Mouse (Mus musculus): ENCODE data around the gene Cyba. TPM values are rescaled to one million over a fixed set of nuclear protein-coding genes. Genes with fewer than 3 reads are reported as not detected.

Cyba gene
- polyA plus RNA-seq, 1 experiment from 2014 or later: 153 TPM

DNA sequence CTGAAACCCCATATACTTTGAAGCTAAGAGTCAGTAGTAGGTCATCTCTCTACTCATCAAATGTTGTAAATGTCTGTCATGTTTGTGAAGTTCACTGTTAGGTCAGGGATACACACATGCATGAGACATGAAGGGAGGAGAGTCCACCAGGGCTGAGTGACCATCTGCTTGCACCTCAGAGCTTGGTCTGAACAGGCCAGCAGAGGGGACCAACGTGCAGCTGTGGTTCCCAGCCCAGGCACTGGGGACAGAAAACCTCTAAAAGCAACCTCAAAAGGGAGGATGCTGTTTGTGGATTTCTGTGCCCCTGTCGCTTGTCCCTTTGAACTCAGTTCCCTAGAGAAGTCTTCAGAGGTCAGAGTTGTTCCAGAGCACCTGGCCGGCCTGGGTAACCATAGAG is 12.5 kb upstream of the Cyba start:
- Histone ChIP-seq H3K4me1 (replicated peaks) (peaks cover 32% of the 10 kb centered on the region), H3K27me3 (peaks cover 13% of the 10 kb centered on the region), H3K36me3 (no peaks in the 10 kb centered on the region), H3K4me3 (replicated peaks) (no peak overlapping the region), H3K9ac (no peak overlapping the region), H3K27ac (no peak overlapping the region), H3K4me2 (0 out of 2 replicates have a peak overlapping the region, but pooled peaks have one; percentile 99), H3K9me3 (replicated peaks) (no peaks in the 10 kb centered on the region)
- no peak for ATAC-seq (ENCODE audit: low read depth)
- 65% methylated on average over 3 of the region's 3 CpGs for WGBS (ENCODE audit: insufficient replicate concordance)
- no peak for DNase-seq

DNA sequence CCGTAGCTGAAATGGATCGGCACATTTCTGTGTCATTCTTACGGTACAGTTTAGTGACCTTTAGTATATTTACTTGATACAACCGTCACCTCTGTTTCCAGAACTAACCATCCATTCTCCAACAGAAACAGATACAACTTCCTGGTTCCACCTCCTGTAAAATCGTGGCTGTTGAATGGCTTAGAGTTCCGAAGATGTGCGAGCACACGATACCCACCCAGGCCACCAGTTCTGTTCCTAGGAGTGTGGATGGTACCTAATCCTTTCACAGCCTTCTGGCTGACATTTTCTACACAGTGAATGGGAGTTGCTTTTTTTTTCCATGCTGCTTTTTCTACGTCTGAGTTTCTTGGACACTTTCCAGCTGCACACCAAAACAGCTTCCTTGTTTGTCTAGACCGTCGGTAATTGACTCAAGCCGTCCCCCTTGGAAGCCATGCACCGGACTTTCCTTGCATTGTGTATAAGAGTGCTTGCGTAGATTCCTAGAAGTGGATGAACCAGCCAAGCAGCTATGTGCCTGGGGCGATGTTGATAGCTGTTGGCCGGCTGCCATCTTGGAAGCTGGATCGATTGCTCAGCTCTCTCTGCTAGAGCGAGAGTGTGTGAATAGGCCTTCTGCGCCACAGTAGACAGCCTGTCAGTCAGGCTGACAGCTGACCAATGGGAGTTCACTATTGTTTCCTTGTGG is 11.5 kb upstream of the Cyba start:
- Histone ChIP-seq H3K9ac (peak overlapping the region; percentile 77), H3K9me3 (replicated peaks) (no peaks in the 10 kb centered on the region), H3K27me3 (peaks cover 13% of the 10 kb centered on the region), H3K4me3 (replicated peaks) (peak overlapping the region; percentile 66), H3K27ac (peak overlapping the region; percentile 80), H3K4me1 (replicated peaks) (peaks cover 37% of the 10 kb centered on the region), H3K36me3 (peaks cover 8% of the 10 kb centered on the region), H3K4me2 (peak overlapping the region; percentile 99)
- no peak for ATAC-seq (ENCODE audit: low read depth)
- peak; percentile 43 for DNase-seq
- 17% methylated on average over 19 of the region's 19 CpGs for WGBS (ENCODE audit: insufficient replicate concordance)

DNA sequence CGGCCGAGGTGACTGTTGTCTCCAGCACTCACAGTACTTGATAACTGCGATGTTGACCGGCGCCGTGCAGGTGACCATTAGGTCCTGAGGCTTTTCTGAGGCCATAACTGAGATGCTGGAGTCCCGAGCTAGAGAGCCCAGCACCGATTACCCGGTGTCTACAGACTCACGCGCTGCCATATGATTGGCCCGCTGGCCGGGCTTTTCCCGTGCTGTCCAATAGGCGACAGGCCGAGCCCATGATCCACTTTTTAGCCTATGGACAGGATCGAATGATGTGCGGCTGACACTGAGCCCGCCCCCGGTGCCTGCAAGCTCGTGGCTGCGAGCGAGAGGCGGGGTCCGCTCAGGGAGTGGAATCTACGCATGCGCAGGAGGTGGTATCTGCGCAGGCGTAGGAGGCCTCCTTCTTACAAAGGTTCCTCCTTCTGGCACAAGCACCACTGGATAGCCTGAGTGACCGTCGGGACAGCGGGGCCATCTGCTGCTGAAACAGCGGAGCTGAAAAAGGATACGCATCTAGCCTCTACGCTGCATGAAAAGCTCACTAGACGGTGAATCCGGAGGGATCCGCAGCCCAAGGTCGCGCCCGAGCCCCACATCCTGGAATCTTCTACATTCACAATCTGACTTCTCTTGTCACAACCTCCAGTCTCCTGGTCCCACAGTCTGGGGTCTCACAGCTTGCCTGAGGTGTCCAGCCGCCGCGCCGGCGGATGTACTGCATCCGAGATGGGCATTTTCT is 10.7 kb upstream of the Cyba start, which contains the start of gene Mvd:
Mvd (minus strand) TSS at position 161 of the 745 bp plus-strand sequence.
- under 1% methylated on average over 47 of the region's 47 CpGs for WGBS (ENCODE audit: insufficient replicate concordance)
- ATAC-seq (ENCODE audit: low read depth) (peak; percentile 98), DNase-seq (peak; percentile 99)
- Histone ChIP-seq H3K27me3 (peaks cover 8% of the 10 kb centered on the region), H3K4me3 (replicated peaks) (peak within 1 kb of the TSS; percentile 66), H3K27ac (peak within 1 kb of the TSS; percentile 80), H3K4me2 (peak within 1 kb of the TSS; percentile 99), H3K9me3 (replicated peaks) (no peaks in the 10 kb centered on the region), H3K36me3 (peaks cover 16% of the 10 kb centered on the region), H3K9ac (peak within 1 kb of the TSS; percentile 81), H3K4me1 (replicated peaks) (peaks cover 42% of the 10 kb centered on the region)

DNA sequence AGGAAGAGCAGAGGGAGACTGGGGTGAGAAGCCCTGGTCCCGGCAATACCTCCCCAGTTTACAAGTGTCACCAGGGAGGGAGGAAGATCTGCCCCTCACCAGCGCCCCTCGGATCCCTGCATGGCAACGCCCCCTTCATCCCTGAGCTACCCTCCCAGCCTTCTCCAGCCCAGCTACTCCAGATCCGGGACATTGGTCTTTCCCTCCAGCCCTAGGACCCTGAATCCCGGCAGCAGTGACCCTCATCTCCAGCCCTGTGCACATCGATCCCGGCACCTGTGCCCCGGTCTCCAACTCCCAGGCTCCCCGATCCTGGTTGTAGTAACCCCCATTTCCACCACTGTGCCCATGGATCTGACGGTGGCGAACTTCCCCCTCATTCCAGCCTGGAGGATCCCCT is 10.1 kb upstream of the Cyba start:
- ATAC-seq (ENCODE audit: low read depth) (no peak), DNase-seq (no peak)
- 5% methylated on average over 12 of the region's 12 CpGs for WGBS (ENCODE audit: insufficient replicate concordance)
- Histone ChIP-seq H3K4me2 (peak overlapping the region; percentile 99), H3K36me3 (peaks cover 20% of the 10 kb centered on the region), H3K9ac (peak overlapping the region; percentile 81), H3K9me3 (replicated peaks) (no peaks in the 10 kb centered on the region), H3K27ac (peak overlapping the region; percentile 70), H3K27me3 (peaks cover 8% of the 10 kb centered on the region; the same call in 1 of the 2 replicates), H3K4me1 (replicated peaks) (peaks cover 49% of the 10 kb centered on the region), H3K4me3 (replicated peaks) (peak overlapping the region; percentile 66)

DNA sequence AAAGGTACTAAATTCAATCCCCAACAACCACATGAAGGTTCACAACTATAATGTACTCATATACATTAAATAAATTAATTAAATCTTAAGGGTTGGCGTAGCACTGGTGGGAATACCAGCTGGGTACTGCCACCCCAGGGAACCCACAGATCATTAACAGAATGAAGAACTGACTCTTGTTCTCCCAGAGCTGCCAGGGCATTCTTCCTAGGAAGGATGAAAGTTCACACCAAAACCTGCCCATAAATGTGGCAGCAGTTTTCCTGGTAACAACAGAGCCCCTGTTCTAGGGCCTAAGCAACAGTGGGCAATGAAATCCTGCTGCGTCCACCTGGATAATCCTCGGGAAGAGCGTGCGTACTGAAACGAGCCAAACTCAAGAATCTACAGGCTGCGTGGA is 9.6 kb upstream of the Cyba start:
- no peak for ATAC-seq (ENCODE audit: low read depth)
- Histone ChIP-seq H3K4me2 (peak overlapping the region; percentile 99), H3K36me3 (peaks cover 24% of the 10 kb centered on the region), H3K9ac (peak overlapping the region; percentile 81), H3K9me3 (replicated peaks) (no peaks in the 10 kb centered on the region), H3K27ac (peak overlapping the region; percentile 29; the same call in 1 of the 2 replicates), H3K27me3 (peaks cover 8% of the 10 kb centered on the region; the same call in 1 of the 2 replicates), H3K4me1 (replicated peaks) (peaks cover 53% of the 10 kb centered on the region), H3K4me3 (replicated peaks) (peak overlapping the region; percentile 66)
- WGBS (ENCODE audit: insufficient replicate concordance): 53% methylated on average over 7 of the region's 7 CpGs
- DNase-seq: no peak

DNA sequence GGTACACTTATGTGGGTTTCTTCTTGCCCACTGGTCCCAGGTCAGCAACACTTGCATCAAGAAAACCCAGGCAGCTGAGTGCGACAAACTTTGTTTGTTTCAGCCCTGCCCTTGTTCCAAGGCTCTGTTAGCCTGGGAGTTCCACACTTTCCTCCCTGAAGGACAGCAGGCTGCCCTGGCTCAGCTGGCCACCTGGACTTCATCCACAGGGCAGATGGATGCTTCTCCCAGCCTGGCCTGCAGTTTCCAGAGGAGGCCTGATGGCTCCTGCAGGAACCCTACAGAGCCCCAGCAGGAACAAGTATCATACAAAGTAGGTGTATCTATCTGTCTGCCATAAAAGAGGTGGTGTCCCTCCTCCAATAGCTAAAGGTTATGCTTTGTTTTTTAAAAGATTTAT is 8.6 kb upstream of the Cyba start:
- Histone ChIP-seq H3K9ac (no peak overlapping the region), H3K4me3 (replicated peaks) (no peak overlapping the region), H3K27me3 (no peaks in the 10 kb centered on the region), H3K36me3 (peaks cover 34% of the 10 kb centered on the region), H3K4me2 (no peak overlapping the region), H3K27ac (no peak overlapping the region), H3K9me3 (replicated peaks) (no peaks in the 10 kb centered on the region), H3K4me1 (replicated peaks) (peaks cover 57% of the 10 kb centered on the region)
- ATAC-seq (ENCODE audit: low read depth) (no peak), DNase-seq (no peak)
- WGBS (ENCODE audit: insufficient replicate concordance): 90% methylated on average over 1 of the region's 1 CpGs

DNA sequence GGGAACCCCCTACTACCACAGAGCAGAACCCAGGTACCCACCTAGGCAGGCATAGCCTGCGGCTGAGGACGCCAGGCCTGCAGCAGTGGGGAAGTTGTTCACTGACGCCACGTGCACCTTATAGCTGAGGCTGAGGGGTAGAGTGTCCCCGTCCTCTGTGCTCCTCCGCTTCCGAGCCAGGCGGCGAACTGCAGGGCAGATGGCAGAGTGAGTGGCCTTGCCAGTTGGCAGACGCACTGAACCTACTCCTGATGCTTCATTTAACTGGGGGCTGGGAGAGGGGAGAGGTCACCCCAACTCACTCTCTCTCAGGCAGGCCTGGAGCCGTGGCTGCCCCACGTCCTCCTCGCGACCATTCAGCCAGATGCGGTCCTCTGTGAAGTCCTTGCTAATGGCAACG is 6.6 kb upstream of the Cyba start:
- Histone ChIP-seq H3K9ac (no peak overlapping the region), H3K9me3 (replicated peaks) (0 out of 2 replicates have a peak, but pooled peaks cover 4% of the 10 kb centered on the region), H3K27ac (no peak overlapping the region), H3K36me3 (peaks cover 47% of the 10 kb centered on the region), H3K4me3 (replicated peaks) (no peak overlapping the region), H3K27me3 (no peaks in the 10 kb centered on the region), H3K4me2 (no peak overlapping the region), H3K4me1 (replicated peaks) (peaks cover 38% of the 10 kb centered on the region)
- 89% methylated on average over 16 of the region's 16 CpGs for WGBS (ENCODE audit: insufficient replicate concordance)
- DNase-seq (no peak), ATAC-seq (ENCODE audit: low read depth) (no peak)

DNA sequence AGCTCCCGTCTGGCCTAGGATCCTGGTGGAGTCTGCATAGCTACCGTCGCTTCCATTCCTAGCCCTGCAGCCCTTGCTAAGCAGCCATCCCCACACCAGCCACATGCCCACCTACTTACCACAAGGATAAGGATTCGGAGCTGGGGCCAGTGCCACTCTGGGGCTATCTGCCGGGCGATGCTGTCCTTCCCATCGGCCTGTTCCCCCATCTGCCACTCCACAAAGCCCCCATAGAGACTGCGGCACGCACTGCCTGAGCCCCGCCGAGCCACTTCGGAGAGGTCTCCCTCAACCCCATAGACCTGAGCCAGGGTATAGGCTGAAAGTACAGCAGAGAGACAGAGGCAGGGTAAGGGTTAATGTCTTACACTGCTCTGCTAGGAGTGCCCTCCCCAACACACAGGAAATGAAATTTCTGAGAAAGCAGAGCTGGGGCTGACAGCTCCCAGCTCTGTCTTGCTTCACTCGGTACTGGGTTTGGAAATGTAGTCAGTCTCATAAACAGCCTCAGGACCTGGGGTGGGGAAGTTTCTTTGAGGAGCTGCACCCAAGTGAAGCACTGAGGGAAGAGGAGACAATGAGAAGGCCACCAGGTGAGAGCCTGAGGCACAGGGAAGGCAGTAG is 5.1 kb upstream of the Cyba start:
- no peaks in the 10 kb centered on the region for H3K27me3 ChIP-seq
- no peak overlapping the region for H3K4me3 ChIP-seq (replicated peaks)
- H3K9ac ChIP-seq: no peak overlapping the region
- no peak for ATAC-seq (ENCODE audit: low read depth)
- H3K9me3 ChIP-seq (replicated peaks): 0 out of 2 replicates have a peak, but pooled peaks cover 4% of the 10 kb centered on the region
- peaks cover 36% of the 10 kb centered on the region for H3K4me1 ChIP-seq (replicated peaks)
- 76% methylated on average over 13 of the region's 13 CpGs for WGBS (ENCODE audit: insufficient replicate concordance)
- H3K27ac ChIP-seq: no peak overlapping the region
- no peak for DNase-seq
- H3K36me3 ChIP-seq: peaks cover 52% of the 10 kb centered on the region
- H3K4me2 ChIP-seq: no peak overlapping the region

DNA sequence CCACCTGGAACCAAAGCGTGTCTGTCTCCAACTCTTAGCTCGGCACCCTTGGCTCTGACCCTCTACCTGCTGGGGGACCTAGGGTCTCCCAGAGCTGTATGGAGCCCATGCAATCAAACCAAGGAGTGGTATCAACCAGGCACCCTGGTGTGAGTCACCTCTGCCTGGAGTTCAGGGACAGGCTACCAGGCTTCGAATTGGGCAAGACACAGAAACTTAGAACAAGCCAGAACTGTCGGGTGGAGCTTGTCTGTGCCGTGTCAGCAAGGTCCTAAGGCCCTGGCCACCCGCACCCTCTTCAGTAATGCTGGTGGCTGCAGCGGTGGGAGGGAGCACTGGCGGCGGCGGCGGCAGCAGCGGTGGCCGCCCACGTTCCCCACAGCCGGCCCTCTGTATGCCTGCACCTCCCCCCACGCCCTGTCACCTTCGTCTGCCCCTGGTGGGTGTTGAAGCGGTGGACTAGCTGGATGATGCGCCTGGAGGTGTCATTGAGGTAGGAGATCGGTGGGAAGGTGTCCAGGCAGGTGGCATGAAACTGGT is 3.9 kb upstream of the Cyba start:
- H3K4me3 ChIP-seq (replicated peaks): no peak overlapping the region
- H3K4me1 ChIP-seq (replicated peaks): peaks cover 42% of the 10 kb centered on the region
- H3K36me3 ChIP-seq: peaks cover 52% of the 10 kb centered on the region
- DNase-seq (no peak), ATAC-seq (ENCODE audit: low read depth) (no peak)
- no peak overlapping the region for H3K9ac ChIP-seq
- H3K9me3 ChIP-seq (replicated peaks): 0 out of 2 replicates have a peak, but pooled peaks cover 4% of the 10 kb centered on the region
- H3K27ac ChIP-seq: no peak overlapping the region
- H3K27me3 ChIP-seq: peaks cover 10% of the 10 kb centered on the region; the same call in 1 of the 2 replicates
- no peak overlapping the region for H3K4me2 ChIP-seq
- 64% methylated on average over 20 of the region's 20 CpGs for WGBS (ENCODE audit: insufficient replicate concordance)

DNA sequence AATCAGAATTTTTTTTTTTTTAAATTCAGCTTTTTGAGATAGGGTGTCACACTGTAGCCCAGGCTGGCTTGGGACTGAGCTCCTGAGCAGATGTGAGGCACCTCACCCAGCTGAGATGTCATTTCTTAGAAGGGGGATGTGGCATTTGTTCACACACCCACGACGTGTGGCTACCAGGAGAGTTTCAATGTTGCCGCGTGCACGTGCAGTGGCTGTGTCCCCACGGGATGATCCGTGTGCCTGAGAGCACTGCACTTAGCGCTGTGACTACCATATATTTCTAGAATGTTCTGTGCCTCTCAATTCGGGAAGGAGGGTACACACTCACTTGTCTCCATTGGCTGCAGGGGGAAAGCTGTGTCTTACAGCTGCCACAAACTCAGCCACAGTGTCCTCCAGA is 3.4 kb upstream of the Cyba start:
- Histone ChIP-seq H3K4me3 (replicated peaks) (no peak overlapping the region), H3K36me3 (peaks cover 52% of the 10 kb centered on the region), H3K27ac (no peak overlapping the region), H3K9me3 (replicated peaks) (0 out of 2 replicates have a peak, but pooled peaks cover 4% of the 10 kb centered on the region), H3K4me2 (no peak overlapping the region), H3K27me3 (peaks cover 13% of the 10 kb centered on the region; the same call in 1 of the 2 replicates), H3K4me1 (replicated peaks) (peaks cover 47% of the 10 kb centered on the region), H3K9ac (no peak overlapping the region)
- ATAC-seq (ENCODE audit: low read depth): no peak
- WGBS (ENCODE audit: insufficient replicate concordance): 87% methylated on average over 9 of the region's 9 CpGs
- no peak for DNase-seq

DNA sequence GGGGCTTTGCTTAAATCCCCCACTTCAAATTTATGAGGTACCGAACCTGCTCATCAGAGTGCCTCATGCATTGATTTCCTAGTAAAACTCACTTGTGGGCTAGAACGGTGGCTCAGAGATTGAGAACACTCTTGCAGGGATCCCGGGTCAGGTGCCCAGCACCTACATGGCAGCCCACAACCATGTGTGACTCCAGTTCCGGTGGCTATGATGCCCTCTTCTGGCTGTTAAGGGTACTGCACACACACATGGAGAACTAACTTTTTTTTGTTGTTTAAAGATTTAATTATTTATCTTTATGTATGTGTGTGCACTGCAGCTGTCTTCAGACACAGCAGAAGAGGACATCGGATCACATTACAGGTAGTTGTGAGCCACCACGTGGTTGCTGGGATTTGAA is 2.6 kb upstream of the Cyba start:
- no peak for ATAC-seq (ENCODE audit: low read depth)
- H3K9ac ChIP-seq: no peak overlapping the region
- peaks cover 13% of the 10 kb centered on the region; the same call in 1 of the 2 replicates for H3K27me3 ChIP-seq
- peaks cover 52% of the 10 kb centered on the region for H3K36me3 ChIP-seq
- H3K9me3 ChIP-seq (replicated peaks): 0 out of 2 replicates have a peak, but pooled peaks cover 4% of the 10 kb centered on the region
- peaks cover 54% of the 10 kb centered on the region for H3K4me1 ChIP-seq (replicated peaks)
- no peak overlapping the region for H3K4me3 ChIP-seq (replicated peaks)
- no peak overlapping the region for H3K27ac ChIP-seq
- 81% methylated on average over 6 of the region's 6 CpGs for WGBS (ENCODE audit: insufficient replicate concordance)
- H3K4me2 ChIP-seq: no peak overlapping the region
- no peak for DNase-seq

Measured in liver, embryonic 13.5 days (tissue).